Mouse (Mus musculus): ENCODE measurements around the gene Carns1. TPM values are rescaled to one million over a fixed set of nuclear protein-coding genes. Genes with fewer than 3 reads are reported as not detected.
A peak's percentile ranks its signal among the peaks of the same experiment; 100 is the strongest.

Gene Carns1
- polyA plus RNA-seq, 1 experiment from 2014 or later = 0.90 TPM

DNA sequence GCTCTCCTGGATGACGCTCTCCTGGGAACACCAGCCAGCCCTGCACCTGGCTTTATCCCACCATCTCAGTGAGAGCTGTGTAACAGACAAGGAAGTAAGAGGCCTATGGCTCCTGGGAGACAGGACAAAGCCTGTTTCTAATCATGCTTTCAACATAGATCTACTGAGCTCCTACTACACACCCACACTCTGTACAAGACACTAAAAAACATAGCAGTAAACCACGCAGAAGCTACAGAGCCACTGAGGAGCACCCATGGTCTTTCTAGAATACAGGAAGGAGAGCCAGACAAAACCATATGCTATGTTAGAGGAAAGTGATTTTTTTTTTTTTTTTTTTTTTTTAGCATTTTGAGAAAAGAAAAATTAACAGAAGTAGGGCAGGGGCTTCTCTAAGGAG lies 56.9 kb downstream of the Carns1 start:
- no peaks in the 10 kb centered on the region for H3K9me3 ChIP-seq (ENCODE audit: low read length)
- H3K27ac ChIP-seq (ENCODE audit: low read depth) = no peak overlapping the region
- WGBS (ENCODE audit: insufficient replicate concordance) = 93% methylated on average over 2 of the region's 2 CpGs
- TF ChIP-seq EP300 (IDR thresholded peaks at IDR 0.05; ENCODE audit: low read depth) (no peak), CTCF (IDR thresholded peaks at IDR 0.05; ENCODE audit: low read depth) (no peak)
- H3K4me2 ChIP-seq (ENCODE audit: low read depth, low read length) = no peak overlapping the region
- H3K4me3 ChIP-seq (ENCODE audit: low read depth, low read length) = no peak overlapping the region
- peaks cover 41% of the 10 kb centered on the region for H3K4me1 ChIP-seq (ENCODE audit: insufficient read depth)
- no peaks in the 10 kb centered on the region for H3K27me3 ChIP-seq (ENCODE audit: insufficient read depth, low read length)
- DNase-seq = no peak
- peaks cover 44% of the 10 kb centered on the region for H3K36me3 ChIP-seq (replicated peaks; ENCODE audit: insufficient read depth, low read length)
- no peak overlapping the region for H3K9ac ChIP-seq (replicated peaks)
- no peak for ATAC-seq

DNA sequence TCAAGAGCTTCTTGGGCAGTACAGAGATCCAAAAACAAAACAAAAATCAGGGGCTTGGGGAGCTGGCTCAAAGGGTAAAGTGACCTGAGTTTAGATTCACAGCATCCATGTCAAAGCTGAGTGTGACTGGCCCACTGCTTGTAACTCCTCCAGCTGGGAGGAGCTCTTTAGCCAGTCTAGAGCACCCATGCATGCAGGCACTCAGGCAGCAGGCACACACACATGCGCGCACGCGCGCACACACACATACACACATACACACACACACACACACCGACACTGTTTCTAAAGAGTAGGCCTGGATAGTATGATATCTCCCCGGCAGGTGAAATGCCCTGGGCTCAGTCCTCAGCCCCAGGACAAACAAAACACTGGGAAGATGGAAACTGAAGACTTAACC lies 58.3 kb downstream of the Carns1 start:
- Histone ChIP-seq H3K4me2 (ENCODE audit: low read depth, low read length) (no peak overlapping the region), H3K36me3 (replicated peaks; ENCODE audit: insufficient read depth, low read length) (peaks cover 54% of the 10 kb centered on the region), H3K4me1 (ENCODE audit: insufficient read depth) (peaks cover 47% of the 10 kb centered on the region), H3K27ac (ENCODE audit: low read depth) (no peak overlapping the region), H3K4me3 (ENCODE audit: low read depth, low read length) (no peak overlapping the region), H3K9me3 (ENCODE audit: low read length) (no peaks in the 10 kb centered on the region), H3K27me3 (ENCODE audit: insufficient read depth, low read length) (no peaks in the 10 kb centered on the region), H3K9ac (replicated peaks) (no peak overlapping the region)
- TF ChIP-seq EP300 (IDR thresholded peaks at IDR 0.05; ENCODE audit: low read depth) (no peak), CTCF (IDR thresholded peaks at IDR 0.05; ENCODE audit: low read depth) (no peak)
- DNase-seq = no peak
- ATAC-seq = no peak
- 90% methylated on average over 7 of the region's 7 CpGs for WGBS (ENCODE audit: insufficient replicate concordance)

DNA sequence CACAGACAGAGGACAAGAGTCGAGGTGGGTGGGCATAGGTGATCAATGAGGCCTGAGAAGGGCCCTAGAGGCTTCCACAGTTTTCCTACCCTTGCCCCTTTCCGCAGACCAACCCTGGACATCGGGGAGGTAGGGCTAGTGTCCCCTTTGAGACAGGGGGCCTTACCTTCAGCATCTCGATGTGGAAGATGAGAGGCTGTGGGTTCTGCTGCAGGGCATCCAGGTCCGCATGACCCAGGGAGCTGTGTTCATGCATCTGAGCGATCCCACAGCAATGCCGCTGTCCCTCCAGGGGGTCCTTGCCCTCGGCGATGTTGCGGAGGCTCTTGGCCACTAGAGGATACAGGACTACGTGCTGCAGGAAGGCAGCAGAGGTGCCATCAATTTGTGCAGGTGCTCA lies 59.5 kb downstream of the Carns1 start:
- H3K27ac ChIP-seq (ENCODE audit: low read depth) = no peak overlapping the region
- no peaks in the 10 kb centered on the region for H3K27me3 ChIP-seq (ENCODE audit: insufficient read depth, low read length)
- no peak for ATAC-seq
- H3K36me3 ChIP-seq (replicated peaks; ENCODE audit: insufficient read depth, low read length) = peaks cover 63% of the 10 kb centered on the region
- WGBS (ENCODE audit: insufficient replicate concordance) = 89% methylated on average over 11 of the region's 11 CpGs
- TF ChIP-seq CTCF (IDR thresholded peaks at IDR 0.05; ENCODE audit: low read depth) (no peak), EP300 (IDR thresholded peaks at IDR 0.05; ENCODE audit: low read depth) (no peak)
- H3K4me2 ChIP-seq (ENCODE audit: low read depth, low read length) = no peak overlapping the region
- H3K9me3 ChIP-seq (ENCODE audit: low read length) = no peaks in the 10 kb centered on the region
- DNase-seq = no peak
- H3K4me3 ChIP-seq (ENCODE audit: low read depth, low read length) = no peak overlapping the region
- H3K4me1 ChIP-seq (ENCODE audit: insufficient read depth) = peaks cover 44% of the 10 kb centered on the region
- no peak overlapping the region for H3K9ac ChIP-seq (replicated peaks)

DNA sequence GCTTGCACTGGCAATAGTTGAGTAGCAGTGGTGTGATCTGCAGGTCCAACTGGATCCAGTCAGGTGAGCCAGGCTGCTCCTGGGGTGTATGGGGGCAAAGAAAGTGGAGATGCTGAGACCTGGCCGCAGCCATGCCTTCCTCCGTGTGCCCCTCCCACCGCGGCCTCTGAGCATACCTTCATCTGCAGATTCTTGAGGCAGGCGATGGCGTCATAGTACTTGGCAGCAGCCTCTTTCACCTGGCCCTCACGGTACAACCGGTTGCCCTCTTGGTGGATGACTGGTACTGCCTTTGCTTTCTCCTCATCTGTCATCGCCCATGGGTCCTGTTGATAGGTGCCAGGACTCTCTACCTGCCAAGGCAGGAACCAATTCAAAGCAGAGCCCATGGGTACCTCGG lies 60.1 kb downstream of the Carns1 start:
- Histone ChIP-seq H3K4me2 (ENCODE audit: low read depth, low read length) (no peak overlapping the region), H3K27ac (ENCODE audit: low read depth) (no peak overlapping the region), H3K9me3 (ENCODE audit: low read length) (no peaks in the 10 kb centered on the region), H3K27me3 (ENCODE audit: insufficient read depth, low read length) (no peaks in the 10 kb centered on the region), H3K9ac (replicated peaks) (no peak overlapping the region), H3K36me3 (replicated peaks; ENCODE audit: insufficient read depth, low read length) (peaks cover 66% of the 10 kb centered on the region), H3K4me3 (ENCODE audit: low read depth, low read length) (no peak overlapping the region), H3K4me1 (ENCODE audit: insufficient read depth) (peaks cover 37% of the 10 kb centered on the region)
- ATAC-seq (no peak), DNase-seq (no peak)
- TF ChIP-seq EP300 (IDR thresholded peaks at IDR 0.05; ENCODE audit: low read depth) (no peak), CTCF (IDR thresholded peaks at IDR 0.05; ENCODE audit: low read depth) (no peak)
- WGBS (ENCODE audit: insufficient replicate concordance) = 93% methylated on average over 10 of the region's 10 CpGs

DNA sequence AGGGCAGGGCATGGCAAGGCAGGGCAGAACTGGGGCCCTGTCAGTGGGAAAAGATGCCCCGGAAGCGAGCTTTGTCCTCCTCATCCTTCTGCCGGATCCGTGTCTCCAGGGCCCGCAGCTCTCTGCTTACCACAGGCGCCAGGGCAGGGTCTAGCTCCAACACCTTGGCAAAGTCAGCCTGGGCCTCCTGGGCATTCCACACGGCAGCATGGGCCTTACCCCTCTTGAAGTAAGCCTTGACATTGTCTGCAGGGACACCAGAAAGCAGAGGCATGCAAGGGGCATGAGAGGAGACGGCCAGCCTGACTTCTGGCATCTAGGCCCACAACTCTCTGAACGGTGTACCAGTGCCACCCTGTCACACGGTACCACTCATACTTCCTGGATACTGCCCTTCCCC lies 60.7 kb downstream of the Carns1 start:
- 0 out of 2 replicates have a peak overlapping the region, but pooled peaks have one; percentile 57 for H3K4me2 ChIP-seq (ENCODE audit: low read depth, low read length)
- no peak for TF ChIP-seq CTCF (IDR thresholded peaks at IDR 0.05; ENCODE audit: low read depth)
- no peak overlapping the region for H3K4me3 ChIP-seq (ENCODE audit: low read depth, low read length)
- peaks cover 31% of the 10 kb centered on the region for H3K4me1 ChIP-seq (ENCODE audit: insufficient read depth)
- H3K36me3 ChIP-seq (replicated peaks; ENCODE audit: insufficient read depth, low read length) = peaks cover 66% of the 10 kb centered on the region
- WGBS (ENCODE audit: insufficient replicate concordance) = 84% methylated on average over 10 of the region's 10 CpGs
- peak overlapping the region; percentile 90 for H3K27ac ChIP-seq (ENCODE audit: low read depth)
- peak overlapping the region; percentile 47; the same call in 1 of the 2 replicates for H3K9ac ChIP-seq (replicated peaks)
- DNase-seq (no peak), ATAC-seq (no peak)
- no peaks in the 10 kb centered on the region for H3K27me3 ChIP-seq (ENCODE audit: insufficient read depth, low read length)
- H3K9me3 ChIP-seq (ENCODE audit: low read length) = no peaks in the 10 kb centered on the region

Small RNA genes lying within 50 kb of the gene (microRNA-seq; reads per million reads assigned to microRNA genes)
- not detected for gene Gm26115

Other genes starting within 250 kb of the Carns1 start
- 9.5 TPM in 2 replicates for gene Aldh3b1, start 245.7 kb downstream of the Carns1 start, polyA plus RNA-seq (2015; fragmentation: Nextera tagmentation; extraction: Ambion mirVana)
- 42.6 and 48.1 TPM in 2 replicates for gene Unc93b1, start 240.3 kb downstream of the Carns1 start, polyA plus RNA-seq (2015; fragmentation: Nextera tagmentation; extraction: Ambion mirVana)
- gene Aldh3b3, start 216.8 kb downstream of the Carns1 start, polyA plus RNA-seq (2015; fragmentation: Nextera tagmentation; extraction: Ambion mirVana) = 0.04 and 0.13 TPM in 2 replicates
- gene Aldh3b2, start 203.2 kb downstream of the Carns1 start, polyA plus RNA-seq (2015; fragmentation: Nextera tagmentation; extraction: Ambion mirVana) = 0.09 and 0.11 TPM in 2 replicates
- gene Acy3, start 188.9 kb downstream of the Carns1 start, polyA plus RNA-seq (2015; fragmentation: Nextera tagmentation; extraction: Ambion mirVana) = 19.3 and 22.0 TPM in 2 replicates
- gene Tbx10, start 182.7 kb downstream of the Carns1 start, polyA plus RNA-seq (2015; fragmentation: Nextera tagmentation; extraction: Ambion mirVana) = not detected in 2 replicates
- 22.0 and 23.0 TPM in 2 replicates for gene Nudt8, start 174.9 kb downstream of the Carns1 start, polyA plus RNA-seq (2015; fragmentation: Nextera tagmentation; extraction: Ambion mirVana)
- 0.26 and 0.49 TPM in 2 replicates for gene Gm49405, start 174.9 kb downstream of the Carns1 start, polyA plus RNA-seq (2015; fragmentation: Nextera tagmentation; extraction: Ambion mirVana)
- 0.36 and 0.74 TPM in 2 replicates for gene Doc2g, start 172.2 kb downstream of the Carns1 start, polyA plus RNA-seq (2015; fragmentation: Nextera tagmentation; extraction: Ambion mirVana)
- gene Ndufv1, start 162.7 kb downstream of the Carns1 start, polyA plus RNA-seq (2015; fragmentation: Nextera tagmentation; extraction: Ambion mirVana) = 171 and 172 TPM in 2 replicates
- gene Gstp1, start 137.5 kb downstream of the Carns1 start, polyA plus RNA-seq (2015; fragmentation: Nextera tagmentation; extraction: Ambion mirVana) = 428 and 442 TPM in 2 replicates
- 5.8 and 6.4 TPM in 2 replicates for gene Gstp2, start 129.5 kb downstream of the Carns1 start, polyA plus RNA-seq (2015; fragmentation: Nextera tagmentation; extraction: Ambion mirVana)
- 64.5 and 67.3 TPM in 2 replicates for gene Gstp3, start 115.9 kb downstream of the Carns1 start, polyA plus RNA-seq (2015; fragmentation: Nextera tagmentation; extraction: Ambion mirVana)
- 0.38 and 0.43 TPM in 2 replicates for gene Cabp2, start 93.9 kb downstream of the Carns1 start, polyA plus RNA-seq (2015; fragmentation: Nextera tagmentation; extraction: Ambion mirVana)
- gene Cdk2ap2, start 78.3 kb downstream of the Carns1 start, polyA plus RNA-seq (2015; fragmentation: Nextera tagmentation; extraction: Ambion mirVana) = 91.2 and 91.9 TPM in 2 replicates
- gene Pitpnm1, start 75.5 kb downstream of the Carns1 start, polyA plus RNA-seq (2015; fragmentation: Nextera tagmentation; extraction: Ambion mirVana) = 6.6 and 7.4 TPM in 2 replicates
- gene Aip, start 49.6 kb downstream of the Carns1 start, polyA plus RNA-seq (2015; fragmentation: Nextera tagmentation; extraction: Ambion mirVana) = 23.1 and 26.8 TPM in 2 replicates
- not detected in 2 replicates for gene Gpr152, start 35.7 kb downstream of the Carns1 start, polyA plus RNA-seq (2015; fragmentation: Nextera tagmentation; extraction: Ambion mirVana)
- gene Cabp4, start 31.4 kb downstream of the Carns1 start, polyA plus RNA-seq (2015; fragmentation: Nextera tagmentation; extraction: Ambion mirVana) = 0.11 and 0.15 TPM in 2 replicates
- 63.0 and 64.4 TPM in 2 replicates for gene Coro1b, start 26.9 kb downstream of the Carns1 start, polyA plus RNA-seq (2015; fragmentation: Nextera tagmentation; extraction: Ambion mirVana)
- gene Ptprcap, start 21.9 kb downstream of the Carns1 start, polyA plus RNA-seq (2015; fragmentation: Nextera tagmentation; extraction: Ambion mirVana) = 35.7 and 35.8 TPM in 2 replicates
- gene Rps6kb2, start 12.1 kb downstream of the Carns1 start, polyA plus RNA-seq (2015; fragmentation: Nextera tagmentation; extraction: Ambion mirVana) = 22.1 and 23.0 TPM in 2 replicates
- 8.4 and 9.9 TPM in 2 replicates for gene Tbc1d10c, start 15.8 kb upstream of the Carns1 start, polyA plus RNA-seq (2015; fragmentation: Nextera tagmentation; extraction: Ambion mirVana)
- gene Ppp1ca, start 16.6 kb upstream of the Carns1 start, polyA plus RNA-seq (2015; fragmentation: Nextera tagmentation; extraction: Ambion mirVana) = 269 and 284 TPM in 2 replicates
- 8.0 and 9.0 TPM in 2 replicates for gene Rad9a, start 26.2 kb upstream of the Carns1 start, polyA plus RNA-seq (2015; fragmentation: Nextera tagmentation; extraction: Ambion mirVana)
- gene Clcf1, start 38.8 kb upstream of the Carns1 start, polyA plus RNA-seq (2015; fragmentation: Nextera tagmentation; extraction: Ambion mirVana) = 0.91 and 1.1 TPM in 2 replicates
- gene AC109138.7, start 38.9 kb upstream of the Carns1 start, polyA plus RNA-seq (2015; fragmentation: Nextera tagmentation; extraction: Ambion mirVana) = not detected in 2 replicates
- 28.5 and 31.1 TPM in 2 replicates for gene Pold4, start 56.4 kb upstream of the Carns1 start, polyA plus RNA-seq (2015; fragmentation: Nextera tagmentation; extraction: Ambion mirVana)
- 3.3 and 3.4 TPM in 2 replicates for gene Ssh3, start 93.7 kb upstream of the Carns1 start, polyA plus RNA-seq (2015; fragmentation: Nextera tagmentation; extraction: Ambion mirVana)
- 0.54 and 0.92 TPM in 2 replicates for gene Ankrd13d, start 107.7 kb upstream of the Carns1 start, polyA plus RNA-seq (2015; fragmentation: Nextera tagmentation; extraction: Ambion mirVana)
- 11.9 and 14.8 TPM in 2 replicates for gene Grk2, start 130.7 kb upstream of the Carns1 start, polyA plus RNA-seq (2015; fragmentation: Nextera tagmentation; extraction: Ambion mirVana)
- 7.8 and 8.5 TPM in 2 replicates for gene Kdm2a, start 222.8 kb upstream of the Carns1 start, polyA plus RNA-seq (2015; fragmentation: Nextera tagmentation; extraction: Ambion mirVana)